Mouse (Mus musculus) kidney, embryonic 14.5 days (tissue): ENCODE data around the gene Ankfn1. TPM values are rescaled to one million over a fixed set of nuclear protein-coding genes. Genes with fewer than 3 reads are reported as not detected.

Experiments used
- ATAC-seq: fragments of 200-750 bp; cut with Nextera tagmentation; 2 replicates; pipeline ENCODE4 v1.8.0; 2017; ENCODE audit warnings: moderate number of reproducible peaks, mild to moderate bottlenecking, moderate TSS enrichment, moderate library complexity; ENCODE audit not compliant: low FRiP score, low TSS enrichment
- H3K27ac ChIP-seq: fragments of 300-500 bp; sonication (generic); 2 replicates; pipeline ENCODE4 v1.5.1; 2014; ENCODE audit warnings: low read depth, mild to moderate bottlenecking, low read length, moderate library complexity, mixed read lengths
- H3K27me3 ChIP-seq: fragments of 300-500 bp; sonication (generic); 2 replicates; pipeline ENCODE4 v1.6.1; 2014; ENCODE audit warnings: mild to moderate bottlenecking, low read length; ENCODE audit not compliant: control insufficient read depth, insufficient read depth
- H3K36me3 ChIP-seq: fragments of 300-500 bp; sonication (generic); 2 replicates; pipeline ENCODE4 v1.6.1; 2014; ENCODE audit warnings: low read length, mixed read lengths; ENCODE audit not compliant: control insufficient read depth, insufficient read depth
- H3K4me1 ChIP-seq: fragments of 300-500 bp; sonication (generic); 2 replicates; pipeline ENCODE4 v1.6.1; 2014; ENCODE audit warnings: low read length, mixed read lengths; ENCODE audit not compliant: control insufficient read depth, insufficient read depth
- H3K4me2 ChIP-seq: fragments of 300-500 bp; sonication (generic); replicated peaks from 2 replicates; pipeline ENCODE4 v1.6.1; 2014; ENCODE audit warnings: low read depth, mild to moderate bottlenecking, low read length
- H3K4me3 ChIP-seq: fragments of 300-500 bp; sonication (generic); 2 replicates; pipeline ENCODE4 v1.5.1; 2014; ENCODE audit warnings: mild to moderate bottlenecking, low read length
- H3K9ac ChIP-seq: fragments of 300-500 bp; sonication (generic); 2 replicates; pipeline ENCODE4 v1.6.1; 2014; ENCODE audit warnings: low read depth, mild to moderate bottlenecking, low read length, moderate library complexity
- H3K9me3 ChIP-seq: fragments of 300-500 bp; sonication (generic); 2 replicates; pipeline ENCODE4 v1.6.1; 2016; ENCODE audit warnings: low read length; ENCODE audit not compliant: control insufficient read depth
- WGBS: fragments of 180-500 bp; shearing (Covaris S2); extraction: QIAGEN DNeasy Blood & Tissue Kit; methylation state at CpG from one replicate; pipeline ENCODE4 v1.1.7; 2014; 5-methylcytosine and 5-hydroxymethylcytosine counted together
- polyA plus RNA-seq: library from polyadenylated mRNA; unstranded; fragments of >200 nt; fragmentation: Nextera tagmentation; extraction: Ambion mirVana; gene quantifications from 2 replicates; pipeline ENCODE4 v1.2.1, GENCODE M21; 2014

The Ankfn1 gene
- polyA plus RNA-seq, 1 experiment from 2014 or later = not detected

- H3K9me3 ChIP-seq = no peaks in the 10 kb centered on the region
- no peak overlapping the region for H3K4me2 ChIP-seq
- H3K9ac ChIP-seq = no peak overlapping the region
- no peak overlapping the region for H3K4me3 ChIP-seq
- 94% methylated on average over 3 of the region's 3 CpGs for WGBS
- no peaks in the 10 kb centered on the region for H3K4me1 ChIP-seq
- ATAC-seq = no peak
- H3K27ac ChIP-seq = no peak overlapping the region
- H3K27me3 ChIP-seq = no peaks in the 10 kb centered on the region
- no peaks in the 10 kb centered on the region for H3K36me3 ChIP-seq
Measured at GRCm38 (mm10) chr11:89363981-89364380, 413.5 kb downstream of the Ankfn1 start.

GRCm38 (mm10) chr11:89360895-89361294, 416.6 kb downstream of the Ankfn1 start:
- no peak overlapping the region for H3K9ac ChIP-seq
- no peak overlapping the region for H3K4me2 ChIP-seq
- no peaks in the 10 kb centered on the region for H3K9me3 ChIP-seq
- ATAC-seq = no peak
- H3K27me3 ChIP-seq = peaks cover 3% of the 10 kb centered on the region; the same call in 1 of the 2 replicates
- H3K4me3 ChIP-seq = no peak overlapping the region
- no peaks in the 10 kb centered on the region for H3K36me3 ChIP-seq
- H3K27ac ChIP-seq = no peak overlapping the region
- H3K4me1 ChIP-seq = no peaks in the 10 kb centered on the region
- WGBS = 96% methylated on average over 3 of the region's 3 CpGs

- Histone ChIP-seq H3K4me2 (no peak overlapping the region), H3K9ac (no peak overlapping the region), H3K4me1 (no peaks in the 10 kb centered on the region), H3K9me3 (no peaks in the 10 kb centered on the region), H3K4me3 (no peak overlapping the region), H3K36me3 (no peaks in the 10 kb centered on the region), H3K27me3 (peaks cover 3% of the 10 kb centered on the region; the same call in 1 of the 2 replicates), H3K27ac (no peak overlapping the region)
- WGBS = 71% methylated on average over 5 of the region's 5 CpGs
- ATAC-seq = no peak
Measured at GRCm38 (mm10) chr11:89358546-89358945, 418.9 kb downstream of the Ankfn1 start.

GRCm38 (mm10) chr11:89356479-89356878, 421.0 kb downstream of the Ankfn1 start:
- H3K36me3 ChIP-seq = no peaks in the 10 kb centered on the region
- no peaks in the 10 kb centered on the region for H3K9me3 ChIP-seq
- H3K27me3 ChIP-seq = peaks cover 3% of the 10 kb centered on the region; the same call in 1 of the 2 replicates
- H3K9ac ChIP-seq = no peak overlapping the region
- whole genome bisulfite sequencing = 80% methylated on average over 2 of the region's 2 CpGs
- no peaks in the 10 kb centered on the region for H3K4me1 ChIP-seq
- ATAC-seq = no peak
- H3K4me2 ChIP-seq = no peak overlapping the region
- no peak overlapping the region for H3K4me3 ChIP-seq
- no peak overlapping the region for H3K27ac ChIP-seq

GRCm38 (mm10) chr11:89356018-89356417, 421.4 kb downstream of the Ankfn1 start:
- no peaks in the 10 kb centered on the region for H3K36me3 ChIP-seq
- H3K9me3 ChIP-seq = no peaks in the 10 kb centered on the region
- no peak for ATAC-seq
- H3K4me2 ChIP-seq = no peak overlapping the region
- no peak overlapping the region for H3K27ac ChIP-seq
- 53% methylated on average over 5 of the region's 5 CpGs for WGBS
- H3K4me3 ChIP-seq = no peak overlapping the region
- H3K9ac ChIP-seq = no peak overlapping the region
- H3K4me1 ChIP-seq = no peaks in the 10 kb centered on the region
- H3K27me3 ChIP-seq = peaks cover 3% of the 10 kb centered on the region; the same call in 1 of the 2 replicates

GRCm38 (mm10) chr11:89340238-89340637, 437.2 kb downstream of the Ankfn1 start:
- 21% methylated on average over 12 of the region's 12 CpGs for WGBS
- Histone ChIP-seq H3K9me3 (no peaks in the 10 kb centered on the region), H3K27me3 (no peaks in the 10 kb centered on the region), H3K9ac (no peak overlapping the region), H3K27ac (no peak overlapping the region), H3K36me3 (no peaks in the 10 kb centered on the region), H3K4me2 (no peak overlapping the region), H3K4me1 (0 out of 2 replicates have a peak, but pooled peaks cover 3% of the 10 kb centered on the region), H3K4me3 (no peak overlapping the region)
- ATAC-seq = 0 out of 2 replicates have a peak, but pooled peaks have one; percentile 32

Other genes with a start within 250 kb of the Ankfn1 start
- gene Pctp, start 225.2 kb upstream of the Ankfn1 start, polyA plus RNA-seq = 7.1 and 9.8 TPM in 2 replicates